Mouse (Mus musculus): ENCODE data around the gene Akap6.

Gene Akap6

GRCm38 (mm10) chr12:52904046-52904445 is 204.9 kb downstream of the Akap6 start:
- no peak for DNase-seq (ENCODE audit: low read depth, low spot score)

- no peak for DNase-seq (ENCODE audit: low read depth, low spot score)
Observed at GRCm38 (mm10) chr12:52908448-52909066, 209.4 kb downstream of the Akap6 start.

DNA sequence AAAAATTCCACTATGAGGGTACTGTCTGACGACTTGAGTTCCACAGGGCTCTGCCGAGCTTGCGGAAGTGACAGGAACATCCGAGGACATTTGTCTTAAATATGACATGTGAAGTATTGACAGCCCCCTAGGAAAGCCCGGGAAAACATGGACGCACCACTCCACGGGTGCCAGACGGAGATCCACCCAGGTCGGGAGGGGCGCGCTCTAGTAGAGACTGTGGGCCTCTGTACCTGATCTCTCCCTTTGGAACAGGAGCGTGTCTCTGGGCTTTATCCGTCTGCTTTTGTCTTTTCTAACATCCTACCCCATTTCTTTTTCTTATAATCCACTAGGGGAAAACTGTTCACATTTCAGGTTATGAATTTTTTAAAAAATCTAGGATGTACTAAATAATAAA is 211.2 kb downstream of the Akap6 start:
- DNase-seq (ENCODE audit: low read depth, low spot score), result no peak

GRCm38 (mm10) chr12:52910819-52911218 is 211.6 kb downstream of the Akap6 start:
- DNase-seq (ENCODE audit: low read depth, low spot score), result peak; percentile 46

- DNase-seq (ENCODE audit: low read depth, low spot score), result peak; percentile 77
Observed at GRCm38 (mm10) chr12:52918939-52919338, 219.8 kb downstream of the Akap6 start.

GRCm38 (mm10) chr12:52922510-52922909 is 223.3 kb downstream of the Akap6 start:
- DNase-seq (ENCODE audit: low read depth, low spot score), result no peak

GRCm38 (mm10) chr12:52925448-52925847 is 226.3 kb downstream of the Akap6 start:
- DNase-seq (ENCODE audit: low read depth, low spot score), result no peak

- DNase-seq (ENCODE audit: low read depth, low spot score), result peak; percentile 6
Observed at GRCm38 (mm10) chr12:52933832-52934231, 234.6 kb downstream of the Akap6 start.

- DNase-seq (ENCODE audit: low read depth, low spot score), result peak; percentile 32
Observed at GRCm38 (mm10) chr12:52934989-52935388, 235.8 kb downstream of the Akap6 start.

DNA sequence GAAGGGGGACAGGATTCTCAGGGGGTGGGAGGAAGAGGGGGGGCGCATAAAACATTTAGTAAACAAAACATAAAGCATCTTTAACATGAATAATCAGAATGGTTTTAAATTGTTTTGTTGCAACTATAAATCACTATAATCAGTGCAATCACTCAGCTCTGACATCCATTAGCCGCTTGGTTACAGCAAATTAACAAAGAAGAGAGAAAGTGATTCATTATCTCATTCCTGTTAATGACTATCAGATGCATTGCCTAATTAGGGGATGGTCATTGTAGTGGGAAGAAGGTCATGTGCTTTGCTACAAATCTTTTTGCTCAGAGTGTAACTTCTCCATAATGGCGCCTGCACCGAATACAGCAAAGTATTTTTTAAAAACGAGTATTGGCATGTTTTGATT is 239.6 kb downstream of the Akap6 start:
- DNase-seq (ENCODE audit: low read depth, low spot score), result no peak

DNA sequence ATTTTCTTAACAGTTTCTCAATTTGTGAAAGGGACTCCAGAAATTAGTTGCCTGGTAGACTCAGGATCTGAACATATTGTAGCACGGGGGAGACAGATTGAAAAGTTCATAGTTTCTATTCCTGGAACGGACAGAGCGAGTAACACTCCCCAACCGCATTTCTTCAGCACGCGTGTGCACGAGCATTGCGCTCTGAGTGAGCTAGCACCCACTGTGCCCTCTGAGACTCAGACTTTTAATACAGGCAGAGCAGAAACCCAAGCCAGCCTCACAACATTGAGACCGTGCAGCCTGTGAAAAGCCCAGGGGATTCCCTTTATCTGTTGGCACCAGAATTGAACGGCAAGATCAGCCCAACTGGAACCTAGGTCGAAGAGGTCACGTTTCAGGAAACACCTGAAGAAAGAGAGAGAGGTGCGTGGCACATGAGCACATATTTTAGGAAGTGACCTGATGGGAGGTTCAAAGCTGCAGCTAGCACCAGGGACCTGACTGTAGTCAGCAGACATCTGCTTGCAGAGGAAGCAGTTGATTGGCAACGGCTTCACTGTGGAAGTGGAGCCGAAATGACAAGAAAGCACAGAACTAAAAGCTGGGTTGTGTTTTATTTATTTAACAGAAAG is 240.3 kb downstream of the Akap6 start:
- no peak for DNase-seq (ENCODE audit: low read depth, low spot score)

DNA sequence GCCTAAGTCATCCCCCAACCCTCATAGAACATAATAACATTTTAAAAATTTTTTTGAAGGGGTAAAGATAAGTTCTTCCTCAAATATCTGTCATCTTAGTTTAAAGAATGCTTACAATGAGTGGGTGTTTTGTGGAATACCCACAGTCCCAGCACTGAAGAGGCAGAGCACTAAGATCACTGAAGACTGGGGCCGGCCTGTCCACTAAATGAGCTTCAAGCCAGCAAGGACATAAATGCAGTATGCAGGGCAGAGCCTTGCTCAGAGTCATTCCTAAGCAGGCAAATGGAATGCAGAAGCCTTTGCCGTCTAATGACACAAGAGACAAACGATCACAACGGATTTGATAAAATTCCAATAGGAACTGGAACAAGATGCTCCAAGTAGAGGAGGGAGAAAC is 242.8 kb downstream of the Akap6 start:
- no peak for DNase-seq (ENCODE audit: low read depth, low spot score)

DNA sequence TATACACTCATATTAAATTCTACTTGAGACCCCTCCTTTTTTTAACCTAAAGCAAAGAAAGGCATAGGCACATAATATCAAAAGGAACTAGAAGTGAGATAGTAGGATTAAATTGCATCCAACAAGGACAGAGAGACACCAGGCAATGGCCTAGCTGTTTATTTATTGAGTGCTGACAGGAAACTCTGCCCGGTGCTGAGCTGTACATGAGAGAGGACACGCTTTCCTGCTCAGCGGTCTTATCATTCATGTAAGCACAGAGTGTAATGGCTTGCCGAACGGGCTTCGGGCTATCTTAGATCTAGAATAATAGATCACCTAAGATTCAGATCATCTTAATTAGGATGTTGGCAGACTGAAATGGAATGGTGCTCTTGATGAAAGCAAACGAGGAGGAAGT is 245.1 kb downstream of the Akap6 start:
- DNase-seq (ENCODE audit: low read depth, low spot score), result no peak

GRCm38 (mm10) chr12:52944949-52945348 is 245.8 kb downstream of the Akap6 start:
- no peak for DNase-seq (ENCODE audit: low read depth, low spot score)

GRCm38 (mm10) chr12:52950660-52951059 is 251.5 kb downstream of the Akap6 start:
- no peak for DNase-seq (ENCODE audit: low read depth, low spot score)

- no peak for DNase-seq (ENCODE audit: low read depth, low spot score)
Observed at GRCm38 (mm10) chr12:52957587-52957986, 258.4 kb downstream of the Akap6 start.

DNA sequence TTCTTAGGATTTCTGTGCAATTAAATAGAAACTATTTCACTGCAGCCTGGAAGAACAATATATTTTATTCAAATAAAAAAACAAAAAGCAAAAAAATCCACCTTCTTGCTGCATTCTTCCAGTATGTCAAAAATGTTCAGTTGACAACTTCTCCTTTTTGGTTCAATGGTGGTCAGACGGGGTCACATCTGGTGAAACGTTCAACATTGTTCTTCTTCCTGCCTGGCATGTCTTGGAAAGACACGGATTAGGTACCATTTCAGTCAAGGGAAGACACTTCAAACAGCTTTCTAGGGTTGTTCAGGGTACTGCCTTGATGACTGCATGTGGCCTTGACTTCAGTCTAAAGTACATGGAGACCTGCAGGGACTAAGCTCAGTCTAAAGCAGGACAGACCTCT is 258.8 kb downstream of the Akap6 start:
- no peak for DNase-seq (ENCODE audit: low read depth, low spot score)

GRCm38 (mm10) chr12:52991745-52992144 is 292.6 kb downstream of the Akap6 start:
- no peak for DNase-seq (ENCODE audit: low read depth, low spot score)

GRCm38 (mm10) chr12:53012336-53012735 is 313.2 kb downstream of the Akap6 start:
- no peak for DNase-seq (ENCODE audit: low read depth, low spot score)

DNA sequence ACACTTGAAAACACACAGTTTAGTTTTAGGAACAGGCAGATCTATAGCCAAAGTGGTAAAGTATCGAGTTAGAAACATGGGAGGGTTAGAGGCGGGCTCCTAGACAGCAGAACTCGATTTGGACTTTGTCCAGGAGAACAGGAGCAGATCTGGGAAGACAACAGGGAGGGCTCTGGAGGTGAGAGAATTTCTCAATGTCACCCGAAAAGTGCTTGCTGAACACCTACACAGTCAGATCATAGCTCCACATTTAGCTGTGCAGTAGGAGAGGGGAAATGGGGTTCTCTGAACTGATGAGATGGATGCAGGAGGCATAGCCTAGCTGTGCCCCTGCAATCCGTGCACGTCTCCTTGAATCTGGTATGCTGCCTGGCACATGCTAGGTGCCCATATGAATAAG is 315.4 kb downstream of the Akap6 start:
- DNase-seq (ENCODE audit: low read depth, low spot score), result no peak

- DNase-seq (ENCODE audit: low read depth, low spot score), result no peak
Observed at GRCm38 (mm10) chr12:53024575-53025246, 325.5 kb downstream of the Akap6 start.

DNA sequence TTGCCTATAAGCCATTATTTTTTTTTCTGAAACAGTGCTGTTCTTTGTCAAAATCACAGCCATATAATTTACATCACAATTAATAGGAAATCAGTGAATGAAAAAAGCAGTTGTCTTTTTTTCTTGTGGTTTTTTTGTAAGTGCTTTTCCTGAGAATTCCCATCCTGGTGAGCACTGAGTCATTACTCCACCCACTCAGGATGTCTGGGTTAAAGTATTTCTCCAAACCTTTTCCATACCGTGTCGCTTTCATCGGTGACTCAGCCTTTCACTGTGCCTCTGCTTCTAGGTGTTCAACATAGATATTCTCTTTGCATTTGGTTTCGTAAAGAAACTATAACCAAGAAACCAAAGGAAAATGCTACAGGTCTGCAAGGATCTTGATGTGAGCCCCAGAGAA is 328.1 kb downstream of the Akap6 start:
- DNase-seq (ENCODE audit: low read depth, low spot score), result no peak

- no peak for DNase-seq (ENCODE audit: low read depth, low spot score)
Observed at GRCm38 (mm10) chr12:53028926-53029325, 329.7 kb downstream of the Akap6 start.
